Mouse (Mus musculus) spleen, embryonic (tissue): ENCODE measurements around the gene Pde10a.

Source experiments
- CTCF ChIA-PET: fragments of 350-600 bp; sonication (Branson Sonifier 250); formaldehyde crosslinking; loops from one replicate; lab custom pipeline; 2022; lab: Charles Lee

The Pde10a gene

GRCm38 (mm10) chr17:8745334-8745733 is 220.2 kb downstream of the Pde10a start:
- CTCF ChIA-PET: no interaction called here

GRCm38 (mm10) chr17:8749426-8749825 is 224.3 kb downstream of the Pde10a start:
- CTCF ChIA-PET: no interaction called here

- CTCF ChIA-PET: no interaction called here
Observed at GRCm38 (mm10) chr17:8757576-8757975, 232.4 kb downstream of the Pde10a start.

- CTCF ChIA-PET: no interaction called here
Observed at GRCm38 (mm10) chr17:8763248-8763647, 238.1 kb downstream of the Pde10a start.

GRCm38 (mm10) chr17:8765987-8766576 is 240.9 kb downstream of the Pde10a start:
- CTCF ChIA-PET: no interaction called here

- CTCF ChIA-PET: no interaction called here
Observed at GRCm38 (mm10) chr17:8769155-8769554, 244.0 kb downstream of the Pde10a start.

GRCm38 (mm10) chr17:8773391-8773790 is 248.2 kb downstream of the Pde10a start:
- CTCF ChIA-PET: no interaction called here

GRCm38 (mm10) chr17:8774301-8774700 is 249.1 kb downstream of the Pde10a start:
- CTCF ChIA-PET: no interaction called here

- CTCF ChIA-PET: no interaction called here
Observed at GRCm38 (mm10) chr17:8775571-8776161, 250.5 kb downstream of the Pde10a start.

- CTCF ChIA-PET: no interaction called here
Observed at GRCm38 (mm10) chr17:8777710-8778109, 252.5 kb downstream of the Pde10a start.

GRCm38 (mm10) chr17:8778839-8779238 is 253.7 kb downstream of the Pde10a start:
- CTCF ChIA-PET: interaction anchor here (0.6 kb wide), 1 partner anchor 87 kb away, joined by 4 read pairs; no protein-coding TSS in a partner anchor

GRCm38 (mm10) chr17:8780484-8780883 is 255.3 kb downstream of the Pde10a start:
- CTCF ChIA-PET: no interaction called here

- CTCF ChIA-PET: no interaction called here
Observed at GRCm38 (mm10) chr17:8781040-8781439, 255.9 kb downstream of the Pde10a start.

- CTCF ChIA-PET: no interaction called here
Observed at GRCm38 (mm10) chr17:8781576-8781975, 256.4 kb downstream of the Pde10a start.

GRCm38 (mm10) chr17:8785908-8786307 is 260.7 kb downstream of the Pde10a start:
- CTCF ChIA-PET: no interaction called here

GRCm38 (mm10) chr17:8786484-8786883 is 261.3 kb downstream of the Pde10a start:
- CTCF ChIA-PET: no interaction called here

- CTCF ChIA-PET: no interaction called here
Observed at GRCm38 (mm10) chr17:8787762-8788161, 262.6 kb downstream of the Pde10a start.

- CTCF ChIA-PET: no interaction called here
Observed at GRCm38 (mm10) chr17:8791561-8791960, 266.4 kb downstream of the Pde10a start.

GRCm38 (mm10) chr17:8792611-8793010 is 267.4 kb downstream of the Pde10a start:
- CTCF ChIA-PET: no interaction called here

- CTCF ChIA-PET: no interaction called here
Observed at GRCm38 (mm10) chr17:8797624-8798023, 272.5 kb downstream of the Pde10a start.

GRCm38 (mm10) chr17:8798531-8799295 is 273.5 kb downstream of the Pde10a start:
- CTCF ChIA-PET: no interaction called here

GRCm38 (mm10) chr17:8799296-8799731 is 274.1 kb downstream of the Pde10a start:
- CTCF ChIA-PET: no interaction called here

GRCm38 (mm10) chr17:8799914-8800420 is 274.8 kb downstream of the Pde10a start:
- CTCF ChIA-PET: no interaction called here
